30 mouse cellular contexts compared by ENCODE assay signal in genomic region chr8:34502606-34503162, GRCm38 (mm10).
DNase-seq lines count a peak whose midpoint lies in the region; ATAC-seq and TF ChIP-seq lines count a peak whose summit lies in the region.
"Had no signal": no experiment of that assay in that cellular context is flagged by ENCODE, and none has a peak within 500 bp of the region (broad histone marks: within the 10 kb centered on the region; RNA-seq: fewer than 3 reads in every experiment).

No protein-coding gene starts in this region.

- no peaks in the 10 kb centered on the region for H3K27me3 ChIP-seq in heart, postnatal 0 days (ENCODE audit: control insufficient read depth, insufficient read depth, low read length)
- H3K27me3 ChIP-seq in liver, postnatal 0 days (ENCODE audit: insufficient read depth, low read length), result no peaks in the 10 kb centered on the region
- no peaks in the 10 kb centered on the region for H3K27me3 ChIP-seq in liver, embryonic 12.5 days (replicated peaks)
- H3K27me3 ChIP-seq in midbrain, embryonic 11.5 days (ENCODE audit: control insufficient read depth, insufficient read depth, low read length), result no peaks in the 10 kb centered on the region
- H3K27me3 ChIP-seq in midbrain, embryonic 15.5 days (replicated peaks), result no peaks in the 10 kb centered on the region
- H3K27me3 ChIP-seq: embryonic facial prominence, embryonic 13.5 days; forebrain, embryonic 12.5 days; forebrain, embryonic 15.5 days; heart, embryonic 15.5 days; hindbrain, embryonic 12.5 days; hindbrain, embryonic 15.5 days had no signal

- 0 out of 2 replicates have a peak, but pooled peaks cover 4% of the 10 kb centered on the region for H3K4me1 ChIP-seq in heart, postnatal 0 days (ENCODE audit: control insufficient read depth, insufficient read depth)
- no peaks in the 10 kb centered on the region for H3K4me1 ChIP-seq in liver, postnatal 0 days (ENCODE audit: insufficient read depth)
- no peaks in the 10 kb centered on the region for H3K4me1 ChIP-seq in liver, embryonic 12.5 days
- no peaks in the 10 kb centered on the region for H3K4me1 ChIP-seq in midbrain, embryonic 11.5 days (ENCODE audit: control insufficient read depth, insufficient read depth, low read length)
- H3K4me1 ChIP-seq in midbrain, embryonic 15.5 days, result no peaks in the 10 kb centered on the region
- H3K4me1 ChIP-seq: embryonic facial prominence, embryonic 10.5 days; embryonic facial prominence, embryonic 13.5 days; forebrain, embryonic 12.5 days; forebrain, embryonic 15.5 days; heart, embryonic 12.5 days; heart, embryonic 15.5 days; hindbrain, embryonic 12.5 days; hindbrain, embryonic 15.5 days had no signal

- H3K9me3 ChIP-seq in heart, postnatal 0 days (replicated peaks; ENCODE audit: control insufficient read depth, low read length), result no peaks in the 10 kb centered on the region
- no peaks in the 10 kb centered on the region for H3K9me3 ChIP-seq in liver, postnatal 0 days (ENCODE audit: low read length)
- H3K9me3 ChIP-seq in liver, embryonic 12.5 days (replicated peaks), result no peaks in the 10 kb centered on the region
- H3K9me3 ChIP-seq in midbrain, embryonic 11.5 days (ENCODE audit: control insufficient read depth, low read length), result no peaks in the 10 kb centered on the region
- no peaks in the 10 kb centered on the region for H3K9me3 ChIP-seq in midbrain, embryonic 15.5 days
- H3K9me3 ChIP-seq: embryonic facial prominence, embryonic 10.5 days; embryonic facial prominence, embryonic 13.5 days; forebrain, embryonic 12.5 days; forebrain, embryonic 15.5 days; heart, embryonic 15.5 days; hindbrain, embryonic 12.5 days; hindbrain, embryonic 15.5 days had no signal

- no peak overlapping the region for H3K27ac ChIP-seq in heart, postnatal 0 days (ENCODE audit: low read depth)
- H3K27ac ChIP-seq in liver, postnatal 0 days (ENCODE audit: low read depth), result no peak overlapping the region
- no peak overlapping the region for H3K27ac ChIP-seq in liver, embryonic 12.5 days
- H3K27ac ChIP-seq in midbrain, embryonic 11.5 days (ENCODE audit: low read depth, low read length), result no peak overlapping the region
- no peak overlapping the region for H3K27ac ChIP-seq in midbrain, embryonic 15.5 days
- H3K27ac ChIP-seq: embryonic facial prominence, embryonic 10.5 days; embryonic facial prominence, embryonic 13.5 days; forebrain, embryonic 12.5 days; forebrain, embryonic 15.5 days; heart, embryonic 15.5 days; hindbrain, embryonic 12.5 days; hindbrain, embryonic 15.5 days had no signal

- H3K4me2 ChIP-seq in heart, postnatal 0 days (ENCODE audit: low read depth, low read length), result no peak overlapping the region
- no peak overlapping the region for H3K4me2 ChIP-seq in liver, postnatal 0 days (ENCODE audit: low read depth, low read length)
- H3K4me2 ChIP-seq in liver, embryonic 12.5 days, result no peak overlapping the region
- no peak overlapping the region for H3K4me2 ChIP-seq in midbrain, embryonic 11.5 days
- no peak overlapping the region for H3K4me2 ChIP-seq in midbrain, embryonic 15.5 days
- H3K4me2 ChIP-seq: embryonic facial prominence, embryonic 13.5 days; forebrain, embryonic 12.5 days; forebrain, embryonic 15.5 days; heart, embryonic 12.5 days; heart, embryonic 15.5 days; hindbrain, embryonic 12.5 days; hindbrain, embryonic 15.5 days had no signal

- 17% methylated on average over 1 of the region's 1 CpGs for WGBS in heart, postnatal 0 days
- 33% methylated on average over 1 of the region's 1 CpGs for WGBS in liver, postnatal 0 days (ENCODE audit: insufficient replicate concordance)
- WGBS in liver, embryonic 12.5 days (ENCODE audit: insufficient replicate concordance), result 23% methylated on average over 1 of the region's 1 CpGs
- 64% methylated on average over 1 of the region's 1 CpGs for WGBS in midbrain, embryonic 11.5 days
- WGBS in midbrain, embryonic 15.5 days, result 93% methylated on average over 1 of the region's 1 CpGs

- H3K4me3 ChIP-seq in heart, postnatal 0 days (ENCODE audit: low read depth, low read length), result no peak overlapping the region
- H3K4me3 ChIP-seq in liver, postnatal 0 days (ENCODE audit: low read depth, low read length), result no peak overlapping the region
- no peak overlapping the region for H3K4me3 ChIP-seq in liver, embryonic 12.5 days
- H3K4me3 ChIP-seq in midbrain, embryonic 11.5 days (ENCODE audit: low read depth, low read length), result no peak overlapping the region
- no peak overlapping the region for H3K4me3 ChIP-seq in midbrain, embryonic 15.5 days
- H3K4me3 ChIP-seq: embryonic facial prominence, embryonic 10.5 days; embryonic facial prominence, embryonic 13.5 days; erythroblast, embryonic 14.5 days; forebrain, embryonic 12.5 days; forebrain, embryonic 15.5 days; heart, embryonic 12.5 days; heart, embryonic 15.5 days; hindbrain, embryonic 12.5 days; hindbrain, embryonic 15.5 days had no signal

- no peak for TF ChIP-seq EP300 in heart, postnatal 0 days (IDR thresholded peaks at IDR 0.05; ENCODE audit: low read depth)
- TF ChIP-seq EP300 in liver, postnatal 0 days (IDR thresholded peaks at IDR 0.05; ENCODE audit: low read depth), result peak; percentile 69

- H3K9ac ChIP-seq in heart, postnatal 0 days (replicated peaks; ENCODE audit: low read depth, low read length), result no peak overlapping the region
- H3K9ac ChIP-seq in liver, postnatal 0 days (replicated peaks), result no peak overlapping the region
- H3K9ac ChIP-seq in liver, embryonic 12.5 days, result no peak overlapping the region
- H3K9ac ChIP-seq in midbrain, embryonic 11.5 days (ENCODE audit: low read length), result no peak overlapping the region
- H3K9ac ChIP-seq in midbrain, embryonic 15.5 days, result no peak overlapping the region
- H3K9ac ChIP-seq: embryonic facial prominence, embryonic 13.5 days; forebrain, embryonic 12.5 days; forebrain, embryonic 15.5 days; heart, embryonic 12.5 days; heart, embryonic 15.5 days; hindbrain, embryonic 12.5 days; hindbrain, embryonic 15.5 days had no signal

- DNase-seq in heart, postnatal 0 days (ENCODE audit: low spot score), result peak; percentile 19
- no peak for DNase-seq in heart, postnatal 4 days
- no peak for DNase-seq in liver, postnatal 0 days
- peak; percentile 72 for DNase-seq in midbrain, embryonic 11.5 days (ENCODE audit: low spot score, missing footprints)
- DNase-seq in ovary, postnatal 10 days (ENCODE audit: low spot score), result no peak
- DNase-seq: adrenal gland, adult 8-10 months; adrenal gland, postnatal 25 days; B cell, adult 2 months; cerebellum, adult 11-12 months; cerebellum, adult 8-10 months; cerebellum, postnatal 10 days; cerebellum, postnatal 36 days; embryo, embryonic 11 days; gastrocnemius, postnatal 25 days; heart, adult 18-20 months; heart, postnatal 14 days had no signal

- H3K36me3 ChIP-seq in heart, postnatal 0 days (replicated peaks; ENCODE audit: control insufficient read depth, insufficient read depth, low read length), result no peaks in the 10 kb centered on the region
- H3K36me3 ChIP-seq in liver, postnatal 0 days (replicated peaks; ENCODE audit: insufficient read depth, low read length), result no peaks in the 10 kb centered on the region
- H3K36me3 ChIP-seq in liver, embryonic 12.5 days, result no peaks in the 10 kb centered on the region
- H3K36me3 ChIP-seq in midbrain, embryonic 11.5 days (ENCODE audit: control insufficient read depth, insufficient read depth, low read length), result no peaks in the 10 kb centered on the region
- H3K36me3 ChIP-seq in midbrain, embryonic 15.5 days (replicated peaks), result no peaks in the 10 kb centered on the region
- H3K36me3 ChIP-seq: embryonic facial prominence, embryonic 10.5 days; embryonic facial prominence, embryonic 13.5 days; forebrain, embryonic 12.5 days; forebrain, embryonic 15.5 days; heart, embryonic 12.5 days; heart, embryonic 15.5 days; hindbrain, embryonic 12.5 days; hindbrain, embryonic 15.5 days had no signal

- ATAC-seq in heart, postnatal 0 days (ENCODE audit: insufficient read depth, low read depth), result no peak
- peak; percentile 38; the same call in 1 of the 2 replicates for ATAC-seq in liver, postnatal 0 days
- no peak for ATAC-seq in liver, embryonic 12.5 days
- ATAC-seq in midbrain, embryonic 11.5 days (ENCODE audit: low FRiP score), result no peak
- ATAC-seq in midbrain, embryonic 15.5 days (replicated peaks), result no peak
- no peak for ATAC-seq in monocyte, adult 5-6 weeks (replicated peaks; ENCODE audit: insufficient number of reproducible peaks, low FRiP score, low TSS enrichment, poor library complexity, severe bottlenecking)
- ATAC-seq: activated CD4-positive, CD25-positive, alpha-beta regulatory T cell, adult 4 months; CD4-positive, CD25-positive, alpha-beta regulatory T cell, adult 4 months; forebrain, embryonic 15.5 days had no signal

- TF ChIP-seq CTCF in heart, postnatal 0 days (IDR thresholded peaks at IDR 0.05; ENCODE audit: low read depth), result no peak
- TF ChIP-seq CTCF in liver, postnatal 0 days (IDR thresholded peaks at IDR 0.05; ENCODE audit: low read depth), result no peak

Comparison
In these comparisons a context has a peak if more than half of its experiments do, and no peak if none do; other contexts are left out.
1. DNase-seq: peak in heart, postnatal 0 days (single experiment) and midbrain, embryonic 11.5 days (single experiment); none in heart, postnatal 4 days (single experiment), liver, postnatal 0 days (single experiment) and ovary, postnatal 10 days (single experiment).